Mouse (Mus musculus): ENCODE data around the gene Sox15.

DNA sequence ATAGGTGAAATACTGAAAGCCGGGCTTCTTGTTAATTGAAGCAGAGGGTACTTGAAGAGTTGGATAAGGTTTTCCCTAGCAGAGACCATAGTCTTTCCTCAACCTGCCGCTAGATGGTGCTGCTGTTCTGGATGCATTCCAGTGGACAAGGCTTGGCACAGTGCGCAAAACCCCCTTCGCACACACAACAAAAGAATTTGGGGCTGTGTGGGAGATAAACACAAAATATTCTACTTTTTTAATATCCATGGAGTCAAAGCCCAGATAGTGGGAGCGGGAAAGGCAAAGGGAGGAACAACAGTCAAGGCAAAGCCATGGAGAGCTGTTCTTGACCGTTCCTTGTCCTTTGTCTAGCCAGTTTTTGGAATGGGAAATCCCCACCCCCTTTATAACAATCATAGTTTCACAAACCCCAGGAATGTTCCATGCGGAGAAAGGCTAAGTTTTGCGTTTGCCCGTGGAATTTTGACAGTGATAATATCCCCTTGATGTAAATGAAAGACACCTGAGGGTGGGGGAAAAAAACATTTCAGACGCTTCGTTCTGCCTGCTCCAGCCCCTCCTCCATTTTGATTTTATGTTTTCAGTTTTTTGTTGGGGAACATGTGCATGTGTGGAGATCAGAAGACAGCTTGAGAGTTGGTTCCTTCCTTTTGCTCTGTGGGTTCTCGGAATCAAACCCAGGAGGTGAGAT is 27.9 kb downstream of the Sox15 start:
- TF ChIP-seq CTCF (IDR thresholded peaks at IDR 0.05; ENCODE audit: low read depth), result peak; percentile 97
- no peak for TF ChIP-seq EP300 (IDR thresholded peaks at IDR 0.05; ENCODE audit: low read depth)
